Mouse (Mus musculus) hindbrain, embryonic 11.5 days (tissue): ENCODE measurements at regions not wholly inside any gene's neighbourhood (a gene's known extent, or its start where the extent isn't known, plus 50 kb on each side); places are given as distances from the start of the nearest gene placed in this dataset.
A peak's percentile ranks its signal among the peaks of the same experiment; 100 is the strongest.

ENCODE experiments used
- ATAC-seq: fragments of 200-750 bp; cut with Nextera tagmentation; 2 replicates; pipeline ENCODE4 v1.8.0; 2017; ENCODE audit warnings: mild to moderate bottlenecking, moderate TSS enrichment, moderate library complexity; ENCODE audit not compliant: low FRiP score
- DNase-seq: peaks from one replicate; pipeline ENCODE4 v3.0.0-alpha.2; 2015; ENCODE audit warnings: low spot score
- H3K27ac ChIP-seq: fragments of 300-500 bp; sonication (generic); 2 replicates; pipeline ENCODE4 v1.5.1; 2014; ENCODE audit warnings: mild to moderate bottlenecking, low read depth, low read length
- H3K27me3 ChIP-seq: fragments of 300-500 bp; sonication (generic); 2 replicates; pipeline ENCODE4 v1.6.1; 2014; ENCODE audit warnings: mild to moderate bottlenecking, low read length, moderate library complexity, mixed read lengths; ENCODE audit not compliant: control insufficient read depth, insufficient read depth
- H3K36me3 ChIP-seq: fragments of 300-500 bp; sonication (generic); 2 replicates; pipeline ENCODE4 v1.6.1; 2014; ENCODE audit warnings: mild to moderate bottlenecking, low read length, moderate library complexity, mixed read lengths; ENCODE audit not compliant: control insufficient read depth, insufficient read depth
- H3K4me1 ChIP-seq: fragments of 300-500 bp; sonication (generic); replicated peaks from 2 replicates; pipeline ENCODE4 v1.6.1; 2014; ENCODE audit warnings: low read length, mixed read lengths; ENCODE audit not compliant: control insufficient read depth, insufficient read depth
- H3K4me2 ChIP-seq: fragments of 300-500 bp; sonication (generic); replicated peaks from 2 replicates; pipeline ENCODE4 v1.6.1; 2014; ENCODE audit warnings: mild to moderate bottlenecking, low read depth, low read length
- H3K4me3 ChIP-seq: fragments of 300-500 bp; sonication (generic); 2 replicates; pipeline ENCODE4 v1.5.1; 2014; ENCODE audit warnings: low read depth, low read length
- H3K9ac ChIP-seq: fragments of 300-500 bp; sonication (generic); 2 replicates; pipeline ENCODE4 v1.6.1; 2014; ENCODE audit warnings: low read depth, low read length
- H3K9me3 ChIP-seq: fragments of 300-500 bp; sonication (generic); 2 replicates; pipeline ENCODE4 v1.6.1; 2016; ENCODE audit warnings: low read length; ENCODE audit not compliant: control insufficient read depth
- WGBS: fragments of 180-500 bp; shearing (Covaris S2); extraction: QIAGEN DNeasy Blood & Tissue Kit; methylation state at CpG from one replicate; pipeline ENCODE4 v1.1.7; 2014; 5-methylcytosine and 5-hydroxymethylcytosine counted together

DNA sequence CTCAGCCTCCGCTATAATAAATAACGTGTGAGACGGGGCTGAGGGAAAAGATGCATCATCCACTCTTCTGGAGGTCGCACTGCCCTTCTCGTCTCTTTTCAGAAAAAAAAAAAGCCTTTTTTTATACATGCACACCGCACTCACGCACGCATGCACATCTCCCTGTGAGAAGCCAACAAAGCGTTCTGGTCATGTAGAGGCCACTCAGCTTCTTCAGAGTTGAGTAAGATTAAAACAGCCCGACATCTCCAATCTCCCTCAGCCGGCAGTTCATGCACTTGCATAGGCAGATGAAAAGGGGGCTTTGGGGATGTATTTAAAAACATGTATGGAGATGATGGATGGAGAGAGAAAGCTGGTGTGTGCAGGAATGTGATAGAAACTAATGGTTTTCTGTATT, 298.8 kb upstream of the Zfp462 start:
- Histone ChIP-seq H3K4me2 (no peak overlapping the region), H3K9me3 (no peaks in the 10 kb centered on the region), H3K27ac (no peak overlapping the region), H3K4me1 (no peaks in the 10 kb centered on the region), H3K4me3 (no peak overlapping the region), H3K36me3 (no peaks in the 10 kb centered on the region), H3K27me3 (no peaks in the 10 kb centered on the region), H3K9ac (no peak overlapping the region)
- ATAC-seq (no peak), DNase-seq (no peak)
- 76% methylated on average over 11 of the region's 11 CpGs for WGBS

DNA sequence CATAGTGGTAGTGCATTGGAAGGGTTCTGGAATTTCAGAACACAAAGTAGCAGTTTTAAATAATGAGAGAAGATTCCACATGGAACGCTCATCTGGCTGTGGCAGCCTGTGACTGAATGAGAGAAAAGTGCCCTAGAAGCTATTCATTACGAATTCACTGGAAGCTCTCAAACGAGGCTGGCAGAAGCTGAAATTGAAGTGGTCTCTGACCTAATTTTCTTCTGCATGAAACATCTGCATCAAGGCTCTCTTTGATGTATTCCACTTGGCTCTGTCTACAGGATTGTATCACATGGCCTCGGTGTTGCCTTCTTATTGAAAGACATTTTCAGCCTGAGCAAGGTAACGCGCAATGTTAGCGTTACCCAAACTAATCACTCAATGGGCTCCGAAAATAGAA, 298.4 kb upstream of the Zfp462 start:
- ATAC-seq (no peak), DNase-seq (no peak)
- WGBS, result 62% methylated on average over 8 of the region's 8 CpGs

DNA sequence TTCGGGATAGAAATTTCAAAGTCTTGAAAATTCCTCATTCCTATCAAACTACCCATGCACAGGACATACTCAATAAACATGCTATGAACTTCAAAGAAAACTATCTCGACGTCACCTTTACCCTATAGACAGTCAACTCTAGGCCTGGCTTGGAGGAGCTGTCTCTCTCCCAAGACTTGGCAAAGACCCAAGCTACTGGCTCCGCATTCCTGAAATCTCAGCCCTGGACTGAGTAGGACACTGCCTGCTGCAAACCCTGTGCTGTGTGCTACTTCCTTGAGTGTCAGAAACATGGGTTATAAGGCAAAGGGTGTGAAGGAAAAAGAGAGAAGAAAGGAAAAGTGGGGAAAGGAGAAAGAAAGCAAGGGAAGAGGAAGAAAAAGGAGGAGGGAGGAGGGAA, 296.6 kb upstream of the Zfp462 start:
- H3K27ac ChIP-seq, result no peak overlapping the region
- H3K4me2 ChIP-seq, result no peak overlapping the region
- no peaks in the 10 kb centered on the region for H3K27me3 ChIP-seq
- ATAC-seq (no peak), DNase-seq (no peak)
- H3K9ac ChIP-seq, result no peak overlapping the region
- no peaks in the 10 kb centered on the region for H3K9me3 ChIP-seq
- 88% methylated on average over 4 of the region's 4 CpGs for WGBS
- H3K4me1 ChIP-seq, result peaks cover 5% of the 10 kb centered on the region; the same call in 1 of the 2 replicates
- H3K4me3 ChIP-seq, result no peak overlapping the region
- H3K36me3 ChIP-seq, result no peaks in the 10 kb centered on the region

More for the DNA sequence above, 298.4 kb upstream of the Zfp462 start:
- H3K27me3 ChIP-seq, result no peaks in the 10 kb centered on the region
- no peak overlapping the region for H3K9ac ChIP-seq
- no peak overlapping the region for H3K27ac ChIP-seq
- no peaks in the 10 kb centered on the region for H3K4me1 ChIP-seq
- H3K36me3 ChIP-seq, result no peaks in the 10 kb centered on the region
- no peak overlapping the region for H3K4me2 ChIP-seq
- no peak overlapping the region for H3K4me3 ChIP-seq
- H3K9me3 ChIP-seq, result no peaks in the 10 kb centered on the region

DNA sequence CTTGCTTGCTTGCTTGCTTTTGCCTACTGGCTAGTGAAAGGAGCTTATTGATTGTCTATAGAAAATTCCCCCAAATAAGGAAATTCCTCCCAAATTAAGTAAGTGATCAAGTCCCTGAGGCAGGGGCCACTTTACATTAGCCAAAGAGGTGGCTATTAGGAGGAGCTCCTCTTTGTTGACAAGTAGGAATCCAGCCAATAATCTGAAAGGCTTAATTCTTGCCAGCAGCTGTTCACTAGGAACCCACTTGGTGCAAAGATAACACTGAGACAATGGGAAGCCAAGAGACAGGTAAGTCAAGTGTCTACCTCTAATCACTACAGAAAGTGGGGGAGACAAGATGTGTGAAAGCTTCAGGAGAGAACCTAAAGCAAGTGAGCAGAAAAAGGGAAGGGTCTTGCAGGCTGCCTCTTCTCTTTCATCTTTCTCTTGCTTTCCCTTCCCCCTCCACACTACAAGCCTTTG, 293.2 kb upstream of the Zfp462 start:
- no peak overlapping the region for H3K9ac ChIP-seq
- 0 out of 2 replicates have a peak overlapping the region, but pooled peaks have one; percentile 11 for H3K4me2 ChIP-seq
- peak overlapping the region; percentile 98 for H3K27ac ChIP-seq
- no peaks in the 10 kb centered on the region for H3K36me3 ChIP-seq
- H3K27me3 ChIP-seq, result no peaks in the 10 kb centered on the region
- H3K4me3 ChIP-seq, result no peak overlapping the region
- no peak for ATAC-seq
- H3K9me3 ChIP-seq, result no peaks in the 10 kb centered on the region
- DNase-seq, result no peak
- H3K4me1 ChIP-seq, result peaks cover 5% of the 10 kb centered on the region; the same call in 1 of the 2 replicates

DNA sequence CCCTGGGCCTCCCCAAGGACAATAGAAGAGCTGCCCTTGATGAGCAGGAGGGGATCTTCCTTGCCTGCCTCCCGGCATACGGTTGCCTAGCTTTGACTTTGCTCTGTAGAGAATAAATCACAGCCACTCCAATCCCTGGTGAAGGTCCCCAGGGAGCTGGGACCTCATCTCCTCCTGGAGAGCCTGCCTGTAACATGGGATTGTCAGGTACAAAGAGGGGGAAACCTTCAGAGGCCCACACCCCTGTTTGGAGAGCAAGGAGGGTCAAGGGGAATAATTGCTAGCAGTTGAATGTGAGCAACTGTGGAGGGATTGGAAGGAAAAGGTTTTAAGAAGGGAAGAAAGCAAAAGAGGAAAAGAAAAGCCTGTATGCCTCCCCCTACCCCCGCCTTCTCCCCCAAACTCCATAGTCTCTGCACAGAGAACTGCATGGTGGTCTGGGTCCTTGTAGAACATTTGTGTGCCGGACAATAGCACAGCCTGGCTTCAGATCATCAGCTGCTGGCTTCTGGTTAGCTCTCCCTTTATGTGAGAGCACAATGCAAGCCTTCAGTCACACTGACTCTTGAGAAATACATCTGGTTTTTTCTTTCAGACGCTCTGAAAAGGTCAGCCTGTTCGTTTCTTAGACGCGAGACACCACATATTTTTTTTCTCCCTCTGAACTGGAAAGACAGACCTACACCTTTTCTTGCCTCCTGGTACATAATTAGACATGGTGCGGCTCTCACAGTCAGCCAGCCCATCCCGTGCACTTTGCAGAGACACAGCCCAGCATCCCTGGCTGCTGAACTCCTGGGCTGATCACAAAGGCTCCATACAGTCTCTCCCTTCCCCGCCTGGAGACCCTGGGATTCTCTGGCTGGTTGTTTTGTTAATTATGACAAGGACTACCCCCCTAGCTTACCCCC, 292.5 kb upstream of the Zfp462 start:
- peaks cover 5% of the 10 kb centered on the region; the same call in 1 of the 2 replicates for H3K4me1 ChIP-seq
- H3K27me3 ChIP-seq, result no peaks in the 10 kb centered on the region
- peak overlapping the region; percentile 98 for H3K27ac ChIP-seq
- H3K9ac ChIP-seq, result peak overlapping the region; percentile 12
- ATAC-seq, result peak; percentile 95
- H3K36me3 ChIP-seq, result no peaks in the 10 kb centered on the region
- peak overlapping the region; percentile 31 for H3K4me2 ChIP-seq
- 10% methylated on average over 11 of the region's 11 CpGs for WGBS
- H3K9me3 ChIP-seq, result no peaks in the 10 kb centered on the region
- H3K4me3 ChIP-seq, result no peak overlapping the region
- peak; percentile 77 for DNase-seq

DNA sequence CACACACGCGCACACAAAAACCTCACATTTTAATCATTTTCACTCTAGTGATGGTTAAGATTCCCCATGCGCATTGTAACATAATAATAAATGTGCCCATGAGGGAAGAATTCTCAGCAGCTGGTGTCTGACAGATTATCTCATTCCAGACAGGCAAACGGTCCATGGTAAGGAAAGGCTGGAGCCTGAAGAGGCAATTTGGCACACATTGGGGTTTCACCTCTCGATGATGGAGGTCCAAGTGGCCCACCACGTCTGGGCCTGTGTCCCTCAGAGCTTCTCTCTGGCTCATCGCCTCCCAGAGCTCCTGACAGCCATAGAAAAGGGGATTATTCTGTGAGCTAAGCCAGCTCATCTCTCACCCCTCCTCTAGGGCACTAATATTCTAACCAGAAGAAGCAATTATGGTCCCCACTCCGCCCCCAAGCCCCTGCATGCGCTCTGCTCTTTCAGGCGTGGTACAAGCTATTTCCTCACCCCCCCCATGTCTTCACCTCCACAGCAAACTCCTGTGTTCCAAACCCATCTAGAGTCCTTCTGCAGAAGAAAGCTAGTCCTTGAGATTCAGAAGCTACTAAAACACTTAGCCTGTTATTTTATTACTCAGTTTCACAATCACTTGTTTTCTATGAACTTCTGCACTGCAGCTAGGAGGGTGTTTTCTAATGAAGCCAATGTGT, 291.6 kb upstream of the Zfp462 start:
- peak overlapping the region; percentile 98 for H3K27ac ChIP-seq
- ATAC-seq, result peak; percentile 32
- no peaks in the 10 kb centered on the region for H3K36me3 ChIP-seq
- 32% methylated on average over 10 of the region's 10 CpGs for WGBS
- no peak overlapping the region for H3K4me2 ChIP-seq
- no peak overlapping the region for H3K4me3 ChIP-seq
- peak overlapping the region; percentile 31 for H3K9ac ChIP-seq
- peak; percentile 55 for DNase-seq
- no peaks in the 10 kb centered on the region for H3K9me3 ChIP-seq
- H3K27me3 ChIP-seq, result no peaks in the 10 kb centered on the region
- peaks cover 5% of the 10 kb centered on the region; the same call in 1 of the 2 replicates for H3K4me1 ChIP-seq
